Mouse (Mus musculus) intestine, embryonic 15.5 days (tissue): ENCODE results near the gene 1700074P13Rik. TPM values are rescaled to one million over a fixed set of nuclear protein-coding genes. Genes with fewer than 3 reads are reported as not detected.

Experiments used
- polyA plus RNA-seq: library from polyadenylated mRNA; unstranded; fragments of >200 nt; fragmentation: Nextera tagmentation; extraction: Ambion mirVana; gene quantifications from 2 replicates; pipeline ENCODE4 v1.2.1, GENCODE M21; 2015

The 1700074P13Rik gene
- polyA plus RNA-seq, 1 experiment from 2014 or later, result not detected

Other genes starting within 250 kb of the 1700074P13Rik start
- not detected in 2 replicates for gene Moxd2, start 53.1 kb downstream of the 1700074P13Rik start, polyA plus RNA-seq
- gene Prss58, start 40.2 kb downstream of the 1700074P13Rik start, polyA plus RNA-seq, result not detected in 2 replicates
- gene Gm4744, start 11.3 kb upstream of the 1700074P13Rik start, polyA plus RNA-seq, result not detected in 2 replicates
- gene 1810009J06Rik, start 24.2 kb upstream of the 1700074P13Rik start, polyA plus RNA-seq, result 0.42 TPM in 1 of 2 replicates, not detected in the other
- gene Gm2663, start 58.9 kb upstream of the 1700074P13Rik start, polyA plus RNA-seq, result 0.62 and 1.1 TPM in 2 replicates
- gene 2210010C04Rik, start 95.0 kb upstream of the 1700074P13Rik start, polyA plus RNA-seq, result 1.5 and 4.1 TPM in 2 replicates